Mouse (Mus musculus): ENCODE results near the gene Sigmar1.
"Not testable (repeated sequence)": the region's sequence is repeated elsewhere in the genome, so short reads cannot be mapped to it uniquely, and the experiment has no call there.

GRCm38 (mm10) chr4:41781748-41782485 lies 26.0 kb upstream of the Sigmar1 start:
- TF ChIP-seq JUN (IDR thresholded peaks at IDR 0.05; ENCODE audit: insufficient read depth, low read depth, low read length); CTCF (conservative IDR thresholded peaks at IDR 0.05 in 1 of 2, IDR thresholded peaks at IDR 0.05 in 1 of 2; ENCODE audit: low read depth in 2 of 2, low read length in 2 of 2); ELF1 (IDR thresholded peaks at IDR 0.05; ENCODE audit: low read depth, low read length); TCF12 (IDR thresholded peaks at IDR 0.05; ENCODE audit: low read depth, low read length); NELFE (IDR thresholded peaks at IDR 0.05; ENCODE audit: low read depth, low read length); POLR2AphosphoS2 (IDR thresholded peaks at IDR 0.05; ENCODE audit: low read depth, low read length); POLR2A (IDR thresholded peaks at IDR 0.05; ENCODE audit: low read depth, low read length); GABPA (IDR thresholded peaks at IDR 0.05; ENCODE audit: insufficient replicate concordance, low read depth, low read length); CHD2 (IDR thresholded peaks at IDR 0.05; ENCODE audit: low read length): not testable (repeated sequence)

All from CH12.LX (cell line).